Mouse (Mus musculus): ENCODE measurements around the gene Actr10. TPM values are rescaled to one million over a fixed set of nuclear protein-coding genes. Genes with fewer than 3 reads are reported as not detected.

Actr10 gene
- 184 and 186 TPM in 2 replicates for polyA plus RNA-seq (2015; fragmentation: Nextera tagmentation; extraction: Ambion mirVana)

- Histone ChIP-seq H3K4me3 (ENCODE audit: low read length) (peak within 1 kb of the TSS; percentile 98), H3K9me3 (replicated peaks; ENCODE audit: control insufficient read depth, low read length) (no peaks in the 10 kb centered on the region; the same call in none of the 2 replicates), H3K9ac (ENCODE audit: low read length) (peak within 1 kb of the TSS; percentile 97), H3K4me1 (ENCODE audit: control insufficient read depth, insufficient read depth, low read length) (peaks cover 4% of the 10 kb centered on the region), H3K27ac (ENCODE audit: low read length) (peak within 1 kb of the TSS; percentile 97), H3K4me2 (ENCODE audit: low read depth, low read length) (peak within 1 kb of the TSS; percentile 82), H3K27me3 (ENCODE audit: control insufficient read depth, insufficient read depth, low read length) (no peaks in the 10 kb centered on the region), H3K36me3 (ENCODE audit: control insufficient read depth, insufficient read depth) (peaks cover 8% of the 10 kb centered on the region)
- WGBS: under 1% methylated on average over 58 of the region's 59 CpGs
- ATAC-seq (replicated peaks; ENCODE audit: extremely low read depth, insufficient read depth, low FRiP score): peak; percentile 95
Measured at GRCm38 (mm10) chr12:70937571-70938384, at the start of gene Actr10. TSS of gene Actr10 (plus strand) at chr12:70937857.

- H3K27me3 ChIP-seq (ENCODE audit: control insufficient read depth, insufficient read depth, low read length): no peaks in the 10 kb centered on the region
- no peaks in the 10 kb centered on the region for H3K4me1 ChIP-seq (ENCODE audit: control insufficient read depth, insufficient read depth, low read length)
- H3K9me3 ChIP-seq (replicated peaks; ENCODE audit: control insufficient read depth, low read length): no peaks in the 10 kb centered on the region
- H3K27ac ChIP-seq (ENCODE audit: low read length): no peak overlapping the region
- H3K9ac ChIP-seq (ENCODE audit: low read length): no peak overlapping the region
- no peak overlapping the region for H3K4me3 ChIP-seq (ENCODE audit: low read length)
- H3K36me3 ChIP-seq (ENCODE audit: control insufficient read depth, insufficient read depth): peaks cover 56% of the 10 kb centered on the region
- WGBS: 79% methylated on average over 5 of the region's 5 CpGs
- no peak for ATAC-seq (replicated peaks; ENCODE audit: extremely low read depth, insufficient read depth, low FRiP score)
- H3K4me2 ChIP-seq (ENCODE audit: low read depth, low read length): no peak overlapping the region
Measured at GRCm38 (mm10) chr12:70890405-70890804, 47.3 kb upstream of the Actr10 start.

GRCm38 (mm10) chr12:70890874-70891470, 46.7 kb upstream of the Actr10 start:
- H3K27ac ChIP-seq (ENCODE audit: low read length): no peak overlapping the region
- 89% methylated on average over 8 of the region's 8 CpGs for WGBS
- H3K9me3 ChIP-seq (replicated peaks; ENCODE audit: control insufficient read depth, low read length): no peaks in the 10 kb centered on the region
- ATAC-seq (replicated peaks; ENCODE audit: extremely low read depth, insufficient read depth, low FRiP score): no peak
- no peak overlapping the region for H3K4me2 ChIP-seq (ENCODE audit: low read depth, low read length)
- peaks cover 56% of the 10 kb centered on the region for H3K36me3 ChIP-seq (ENCODE audit: control insufficient read depth, insufficient read depth)
- no peak overlapping the region for H3K9ac ChIP-seq (ENCODE audit: low read length)
- H3K4me3 ChIP-seq (ENCODE audit: low read length): no peak overlapping the region
- H3K27me3 ChIP-seq (ENCODE audit: control insufficient read depth, insufficient read depth, low read length): no peaks in the 10 kb centered on the region
- H3K4me1 ChIP-seq (ENCODE audit: control insufficient read depth, insufficient read depth, low read length): no peaks in the 10 kb centered on the region

GRCm38 (mm10) chr12:70895275-70895674, 42.4 kb upstream of the Actr10 start:
- peaks cover 68% of the 10 kb centered on the region for H3K36me3 ChIP-seq (ENCODE audit: control insufficient read depth, insufficient read depth)
- WGBS: 85% methylated on average over 7 of the region's 7 CpGs
- H3K27me3 ChIP-seq (ENCODE audit: control insufficient read depth, insufficient read depth, low read length): no peaks in the 10 kb centered on the region
- no peak for ATAC-seq (replicated peaks; ENCODE audit: extremely low read depth, insufficient read depth, low FRiP score)
- no peaks in the 10 kb centered on the region for H3K9me3 ChIP-seq (replicated peaks; ENCODE audit: control insufficient read depth, low read length)
- H3K27ac ChIP-seq (ENCODE audit: low read length): no peak overlapping the region
- H3K4me1 ChIP-seq (ENCODE audit: control insufficient read depth, insufficient read depth, low read length): no peaks in the 10 kb centered on the region
- no peak overlapping the region for H3K9ac ChIP-seq (ENCODE audit: low read length)
- H3K4me2 ChIP-seq (ENCODE audit: low read depth, low read length): no peak overlapping the region
- H3K4me3 ChIP-seq (ENCODE audit: low read length): no peak overlapping the region

- Histone ChIP-seq H3K4me1 (ENCODE audit: control insufficient read depth, insufficient read depth, low read length) (no peaks in the 10 kb centered on the region), H3K27ac (ENCODE audit: low read length) (no peak overlapping the region), H3K27me3 (ENCODE audit: control insufficient read depth, insufficient read depth, low read length) (no peaks in the 10 kb centered on the region), H3K4me3 (ENCODE audit: low read length) (no peak overlapping the region), H3K36me3 (ENCODE audit: control insufficient read depth, insufficient read depth) (peaks cover 60% of the 10 kb centered on the region), H3K4me2 (ENCODE audit: low read depth, low read length) (no peak overlapping the region), H3K9me3 (replicated peaks; ENCODE audit: control insufficient read depth, low read length) (no peaks in the 10 kb centered on the region), H3K9ac (ENCODE audit: low read length) (no peak overlapping the region)
- ATAC-seq (replicated peaks; ENCODE audit: extremely low read depth, insufficient read depth, low FRiP score): no peak
- WGBS: 88% methylated on average over 10 of the region's 10 CpGs
Measured at GRCm38 (mm10) chr12:70896068-70896467, 41.6 kb upstream of the Actr10 start.

- H3K4me2 ChIP-seq (ENCODE audit: low read depth, low read length): no peak overlapping the region
- no peaks in the 10 kb centered on the region for H3K4me1 ChIP-seq (ENCODE audit: control insufficient read depth, insufficient read depth, low read length)
- H3K27ac ChIP-seq (ENCODE audit: low read length): no peak overlapping the region
- H3K9ac ChIP-seq (ENCODE audit: low read length): no peak overlapping the region
- 85% methylated on average over 8 of the region's 8 CpGs for WGBS
- ATAC-seq (replicated peaks; ENCODE audit: extremely low read depth, insufficient read depth, low FRiP score): no peak
- peaks cover 51% of the 10 kb centered on the region for H3K36me3 ChIP-seq (ENCODE audit: control insufficient read depth, insufficient read depth)
- no peaks in the 10 kb centered on the region for H3K9me3 ChIP-seq (replicated peaks; ENCODE audit: control insufficient read depth, low read length)
- no peak overlapping the region for H3K4me3 ChIP-seq (ENCODE audit: low read length)
- no peaks in the 10 kb centered on the region for H3K27me3 ChIP-seq (ENCODE audit: control insufficient read depth, insufficient read depth, low read length)
Measured at GRCm38 (mm10) chr12:70897434-70897833, 40.2 kb upstream of the Actr10 start.

GRCm38 (mm10) chr12:70898450-70898849, 39.2 kb upstream of the Actr10 start:
- no peak for ATAC-seq (replicated peaks; ENCODE audit: extremely low read depth, insufficient read depth, low FRiP score)
- Histone ChIP-seq H3K27me3 (ENCODE audit: control insufficient read depth, insufficient read depth, low read length) (no peaks in the 10 kb centered on the region), H3K4me2 (ENCODE audit: low read depth, low read length) (no peak overlapping the region), H3K9me3 (replicated peaks; ENCODE audit: control insufficient read depth, low read length) (no peaks in the 10 kb centered on the region), H3K4me1 (ENCODE audit: control insufficient read depth, insufficient read depth, low read length) (no peaks in the 10 kb centered on the region), H3K9ac (ENCODE audit: low read length) (no peak overlapping the region), H3K36me3 (ENCODE audit: control insufficient read depth, insufficient read depth) (peaks cover 48% of the 10 kb centered on the region), H3K27ac (ENCODE audit: low read length) (no peak overlapping the region), H3K4me3 (ENCODE audit: low read length) (no peak overlapping the region)
- WGBS: 83% methylated on average over 8 of the region's 8 CpGs

GRCm38 (mm10) chr12:70904471-70904870, 33.2 kb upstream of the Actr10 start:
- Histone ChIP-seq H3K4me1 (ENCODE audit: control insufficient read depth, insufficient read depth, low read length) (no peaks in the 10 kb centered on the region; the same call in 1 of the 2 replicates), H3K36me3 (ENCODE audit: control insufficient read depth, insufficient read depth) (peaks cover 14% of the 10 kb centered on the region), H3K9me3 (replicated peaks; ENCODE audit: control insufficient read depth, low read length) (no peaks in the 10 kb centered on the region; the same call in 1 of the 2 replicates), H3K27ac (ENCODE audit: low read length) (no peak overlapping the region), H3K4me2 (ENCODE audit: low read depth, low read length) (no peak overlapping the region), H3K4me3 (ENCODE audit: low read length) (no peak overlapping the region), H3K27me3 (ENCODE audit: control insufficient read depth, insufficient read depth, low read length) (no peaks in the 10 kb centered on the region), H3K9ac (ENCODE audit: low read length) (no peak overlapping the region)
- WGBS: 91% methylated on average over 10 of the region's 10 CpGs
- ATAC-seq (replicated peaks; ENCODE audit: extremely low read depth, insufficient read depth, low FRiP score): no peak

GRCm38 (mm10) chr12:70906867-70907266, 30.8 kb upstream of the Actr10 start:
- H3K27ac ChIP-seq (ENCODE audit: low read length): no peak overlapping the region
- no peak overlapping the region for H3K4me3 ChIP-seq (ENCODE audit: low read length)
- peaks cover 11% of the 10 kb centered on the region for H3K36me3 ChIP-seq (ENCODE audit: control insufficient read depth, insufficient read depth)
- no peaks in the 10 kb centered on the region; the same call in 1 of the 2 replicates for H3K4me1 ChIP-seq (ENCODE audit: control insufficient read depth, insufficient read depth, low read length)
- no peaks in the 10 kb centered on the region for H3K27me3 ChIP-seq (ENCODE audit: control insufficient read depth, insufficient read depth, low read length)
- no peak overlapping the region for H3K4me2 ChIP-seq (ENCODE audit: low read depth, low read length)
- no peak for ATAC-seq (replicated peaks; ENCODE audit: extremely low read depth, insufficient read depth, low FRiP score)
- WGBS: 55% methylated on average over 9 of the region's 9 CpGs
- no peak overlapping the region for H3K9ac ChIP-seq (ENCODE audit: low read length)
- no peaks in the 10 kb centered on the region; the same call in 1 of the 2 replicates for H3K9me3 ChIP-seq (replicated peaks; ENCODE audit: control insufficient read depth, low read length)

Measured in heart, embryonic 16.5 days (tissue).